Mouse (Mus musculus) brain, embryonic 18.5 days (tissue): ENCODE results near the gene Npb.

Experiments used
- DNase-seq: peaks from one replicate; pipeline ENCODE4 v3.0.0-alpha.2; 2012; ENCODE audit warnings: low read depth, low spot score

Gene Npb

DNA sequence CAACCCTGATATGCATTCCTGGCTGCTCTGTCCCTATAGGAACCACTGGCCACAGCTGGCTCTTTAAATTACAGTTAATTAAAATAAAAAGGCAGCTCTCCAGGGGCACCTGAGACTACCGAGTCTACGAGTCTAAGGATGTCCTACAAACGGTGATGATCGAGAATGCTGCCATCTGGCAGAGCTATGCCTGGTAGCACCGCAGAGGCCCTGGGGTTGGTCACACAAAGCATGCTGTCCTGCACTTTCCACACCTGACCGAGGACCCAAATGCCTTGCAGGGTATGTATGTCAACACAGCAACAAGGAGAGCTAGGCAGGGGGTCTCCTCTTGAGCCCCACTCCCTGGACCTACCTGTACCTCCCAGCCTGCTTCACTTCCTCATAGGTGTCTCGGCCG, 5.7 kb downstream of the Npb start:
- no peak for DNase-seq

- no peak for DNase-seq
These were observed 6.9 kb downstream of the Npb start for GRCm38 (mm10) chr11:120615167-120615566.

DNA sequence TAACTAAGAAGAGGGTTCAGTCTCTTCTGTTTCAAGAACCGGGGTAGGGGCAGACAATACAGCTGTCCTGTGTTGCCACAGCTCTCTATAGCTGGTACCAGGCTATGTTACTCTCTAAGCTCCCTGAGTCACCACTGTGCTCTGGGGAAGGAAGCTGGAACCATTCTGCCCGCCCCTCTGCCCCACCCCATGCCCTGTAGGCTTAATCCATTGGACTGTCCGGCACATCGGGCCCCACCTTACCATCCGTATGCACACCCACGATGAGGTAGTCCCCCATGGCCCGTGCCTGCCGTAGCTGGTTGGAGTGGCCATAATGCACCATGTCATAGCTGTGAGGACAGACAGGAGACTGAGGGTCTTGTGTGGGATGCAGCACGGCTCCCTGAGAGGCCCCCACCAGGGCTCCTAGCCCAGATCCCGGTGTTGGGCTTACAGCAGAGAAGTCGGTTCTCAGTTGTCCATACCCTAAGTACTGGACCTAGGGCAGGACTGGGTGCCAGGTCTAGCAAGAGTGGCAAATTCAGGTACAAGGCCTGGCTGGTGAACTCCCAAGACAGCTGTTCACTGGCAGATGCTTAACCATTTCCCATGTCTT, 7.4 kb downstream of the Npb start:
- DNase-seq, result no peak

- no peak for DNase-seq
These were observed 8.5 kb downstream of the Npb start for GRCm38 (mm10) chr11:120616617-120617294.

DNA sequence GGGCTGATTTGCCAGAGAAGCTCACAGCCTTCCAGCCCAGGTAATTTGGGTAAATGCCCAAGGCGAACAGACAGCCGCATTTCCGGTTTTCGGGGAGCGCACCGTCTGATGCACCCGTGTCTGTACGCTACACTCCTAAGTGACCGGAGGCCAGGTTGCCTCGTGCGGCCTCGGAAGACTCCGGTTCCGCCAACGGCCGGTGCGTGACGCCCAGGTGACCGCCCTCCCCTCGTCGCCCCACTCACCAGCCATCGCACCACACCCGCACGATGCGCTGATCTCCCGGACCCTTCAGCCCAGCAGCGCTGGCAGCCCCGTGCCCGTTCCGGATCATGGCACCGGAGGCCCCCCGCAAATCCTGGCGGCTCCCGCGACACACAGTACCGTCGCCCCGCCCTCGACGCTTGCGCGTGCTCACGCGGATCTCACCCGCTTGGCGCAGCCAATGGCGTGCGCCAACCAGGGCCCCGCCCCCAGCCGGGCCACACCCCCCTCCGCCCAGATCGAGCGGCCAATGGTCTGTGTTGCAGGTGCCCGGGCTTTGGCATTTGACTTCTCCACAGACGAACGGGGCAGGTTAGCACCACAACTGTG, 9.3 kb downstream of the Npb start, which contains the start of gene Pcyt2:
Pcyt2 (minus strand) TSS at position 418 of the 594 bp plus-strand sequence.
- DNase-seq, result peak; percentile 76

- DNase-seq, result no peak
These were observed 10.6 kb downstream of the Npb start for GRCm38 (mm10) chr11:120618619-120619535.

DNA sequence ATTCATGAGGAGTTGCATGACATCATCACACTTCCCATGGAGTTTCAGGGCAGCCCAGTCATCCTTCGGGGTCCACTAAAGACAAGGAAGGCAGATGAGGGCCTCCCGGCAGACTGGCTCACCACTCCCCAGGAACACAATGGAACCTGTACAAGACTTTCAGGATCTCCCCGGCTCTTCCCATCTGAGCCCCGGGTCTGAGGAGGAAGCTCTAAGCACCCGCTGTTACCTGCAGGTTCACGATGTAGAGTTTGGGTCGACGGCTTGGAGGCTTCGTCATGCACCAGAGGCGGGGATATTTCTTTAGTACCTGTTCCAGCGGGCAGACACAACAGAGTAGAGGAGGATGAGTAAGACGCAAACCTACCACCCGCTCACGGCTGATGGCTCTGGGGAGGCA, 11.9 kb downstream of the Npb start:
- no peak for DNase-seq

GRCm38 (mm10) chr11:120622805-120623204, 14.5 kb downstream of the Npb start:
- no peak for DNase-seq

- no peak for DNase-seq
These were observed 15.8 kb downstream of the Npb start for GRCm38 (mm10) chr11:120623961-120624679.

GRCm38 (mm10) chr11:120624680-120625111, 16.4 kb downstream of the Npb start:
- DNase-seq, result peak; percentile 67

- no peak for DNase-seq
These were observed 17.0 kb downstream of the Npb start, which contains the start of gene Sirt7 for GRCm38 (mm10) chr11:120625152-120625775. Gene Sirt7, minus strand, starts transcription at chr11:120625240.

DNA sequence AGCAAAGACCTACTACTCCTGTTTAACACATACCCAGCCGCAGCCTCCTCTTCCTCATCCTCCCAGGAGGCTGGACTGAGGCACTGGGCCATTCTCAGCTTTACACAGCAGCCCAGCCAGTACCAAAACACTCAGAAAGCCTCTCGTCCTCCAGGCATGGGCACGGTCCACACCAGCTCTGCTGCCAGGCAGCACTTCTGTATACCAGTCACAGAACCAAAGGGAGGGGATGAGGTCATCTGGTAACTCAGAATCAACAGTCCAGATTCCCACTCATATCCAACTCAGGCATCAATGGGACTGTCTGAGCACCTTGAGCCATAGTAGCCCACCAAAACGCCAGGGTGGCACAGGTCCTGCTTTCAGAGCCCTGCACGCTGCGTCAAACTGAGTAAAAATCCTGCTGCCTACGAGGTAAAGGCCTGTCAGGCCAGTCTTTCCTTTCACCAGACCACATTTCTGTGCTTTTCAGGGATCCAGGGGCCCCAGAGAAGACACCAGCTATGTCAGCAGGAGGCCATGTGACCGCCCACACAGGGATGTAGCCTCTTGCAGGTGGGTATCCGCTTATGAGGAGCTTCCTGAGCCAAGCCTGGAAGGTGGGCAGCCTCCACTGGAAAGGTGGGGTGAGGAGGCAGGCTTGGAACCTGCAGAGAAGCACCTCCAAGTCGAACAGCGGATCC, 18.6 kb downstream of the Npb start:
- DNase-seq, result no peak

DNA sequence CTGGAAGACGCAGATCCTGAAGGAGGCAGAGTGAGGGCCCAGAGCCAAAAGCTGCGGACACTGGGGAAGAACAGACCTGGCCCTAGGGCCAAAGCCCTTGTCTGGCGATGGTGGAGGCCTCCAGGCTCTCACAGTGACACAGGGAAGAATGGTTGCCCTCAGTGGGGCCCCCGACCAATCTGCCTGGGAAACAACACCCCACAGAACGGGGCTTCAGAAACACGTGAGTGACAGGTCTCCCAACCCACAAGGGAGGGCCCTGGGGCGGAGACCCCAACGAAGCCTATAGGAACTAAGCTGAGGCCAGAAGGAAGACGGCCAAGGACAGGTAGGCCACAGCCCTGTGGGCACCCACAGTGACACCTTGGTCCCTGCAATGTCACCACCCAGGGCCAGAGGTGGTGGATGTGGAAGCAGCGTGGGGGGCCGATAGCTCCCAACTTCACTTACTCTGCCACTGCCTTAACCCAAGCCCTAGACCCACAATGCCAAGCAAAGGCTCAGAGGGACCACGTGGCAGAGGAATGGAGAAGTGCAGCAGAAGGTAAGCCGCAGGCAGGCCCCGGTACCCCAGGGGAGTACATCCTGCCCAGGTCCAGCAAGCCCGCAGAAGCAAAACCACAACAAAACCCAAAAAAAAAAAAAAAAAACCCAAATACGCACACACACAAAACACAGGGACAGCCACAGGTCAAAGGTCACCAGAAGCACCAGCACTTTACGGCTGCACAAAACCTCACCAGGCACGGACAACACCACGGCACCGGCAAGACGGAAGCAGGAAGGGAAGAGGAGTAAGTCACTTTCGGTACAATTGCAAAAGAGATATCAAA, 19.4 kb downstream of the Npb start:
- DNase-seq, result no peak

- no peak for DNase-seq
These were observed 20.5 kb downstream of the Npb start for GRCm38 (mm10) chr11:120628601-120629340.

DNA sequence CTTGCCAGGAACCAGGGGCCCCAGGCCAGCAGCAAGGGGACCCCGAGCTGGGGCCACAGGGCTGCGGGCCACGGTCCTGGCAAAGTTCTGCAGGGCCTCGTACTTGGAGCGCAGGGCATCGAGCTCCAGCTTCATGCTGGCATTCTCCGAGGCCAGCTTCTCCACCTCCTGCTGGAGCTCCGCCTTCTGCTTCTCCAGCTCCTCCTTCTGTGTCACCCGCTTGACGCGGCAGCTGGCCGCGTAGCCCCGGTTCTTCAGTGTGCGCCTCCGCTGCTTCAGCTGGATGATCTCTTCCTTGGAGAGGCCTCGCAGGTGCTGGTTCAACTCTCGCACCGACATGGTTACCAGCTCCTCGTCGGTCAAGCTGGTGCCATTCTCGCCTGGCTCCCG, 21.1 kb downstream of the Npb start:
- DNase-seq, result no peak

GRCm38 (mm10) chr11:120629911-120630310, 21.6 kb downstream of the Npb start:
- DNase-seq, result no peak

GRCm38 (mm10) chr11:120630401-120630871, 22.2 kb downstream of the Npb start:
- DNase-seq, result no peak
